8 mouse cellular contexts compared by ENCODE assay signal in the genomic region with DNA sequence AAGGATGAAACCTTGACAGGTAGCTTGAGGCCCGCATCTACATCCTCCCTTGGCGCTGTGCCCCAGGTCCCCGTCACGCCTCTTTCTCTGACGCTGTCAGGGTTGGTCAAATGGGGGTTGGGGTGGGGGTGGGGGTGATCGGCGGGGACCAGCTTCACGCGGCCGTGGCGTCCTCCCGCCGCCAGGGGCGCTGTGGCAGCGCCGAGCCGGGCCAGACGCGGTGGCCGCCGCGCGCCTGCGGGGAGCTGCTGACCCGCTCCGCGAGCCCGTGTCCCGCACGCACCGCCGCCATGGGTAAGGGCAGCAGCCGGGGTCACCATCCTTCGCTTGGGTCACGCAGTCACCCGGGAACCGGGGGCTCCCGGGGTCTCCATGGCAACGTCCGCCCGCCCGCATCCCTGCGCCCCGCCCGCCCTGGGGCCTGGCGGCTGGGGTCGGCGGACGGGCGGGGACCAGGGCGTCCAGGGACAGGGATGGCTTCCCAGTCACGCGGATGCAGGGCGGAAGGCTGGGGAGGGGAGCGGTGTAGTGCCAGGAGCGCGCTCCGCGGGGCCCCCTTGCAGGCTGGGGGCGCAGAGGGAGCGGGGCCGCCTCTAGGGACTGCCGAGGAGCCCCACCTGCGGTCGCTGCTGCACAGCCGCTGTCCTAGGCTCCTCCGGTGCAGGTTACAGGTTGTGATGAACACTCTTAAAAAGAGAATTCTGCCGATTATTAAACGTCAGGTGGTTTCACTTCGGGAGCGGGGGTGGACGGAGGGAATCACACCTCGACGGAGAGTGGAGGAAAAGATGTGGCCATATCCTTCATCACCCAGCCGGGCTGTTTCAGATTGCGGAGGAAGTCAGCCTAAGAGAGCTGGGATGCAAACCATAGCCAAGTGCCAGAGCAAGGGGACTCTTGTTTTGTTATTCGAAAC. TPM values are rescaled to one million over a fixed set of nuclear protein-coding genes. Genes with fewer than 3 reads are reported as not detected.
DNase-seq lines count a peak whose midpoint lies in the region; ATAC-seq and TF ChIP-seq lines count a peak whose summit lies in the region.

A gene (plus strand): TSS at position 185 of the 916 bp plus-strand sequence.

- peak within 1 kb of the TSS; percentile 78 for H3K27ac ChIP-seq in cortical plate, adult 2 months (ENCODE audit: insufficient read depth, low read length)

- peak within 1 kb of the TSS; percentile 62 for H3K4me3 ChIP-seq in cortical plate, adult 2 months (ENCODE audit: insufficient read depth, low read length)

- peak; percentile 91 for ATAC-seq in megakaryocyte, adult 5-6 weeks (ENCODE audit: poor library complexity, severe bottlenecking)

- TF ChIP-seq POLR2A in cortical plate, adult 2 months (IDR thresholded peaks at IDR 0.05; ENCODE audit: extremely low read depth, insufficient read depth, low read length) = peak; percentile 65; the same call in 1 of the 2 replicates

- peak; percentile 31; the same call in 1 of the 2 replicates for TF ChIP-seq CTCF in cortical plate, adult 2 months (IDR thresholded peaks at IDR 0.05; ENCODE audit: extremely low read depth, insufficient read depth, low read length)

- peak; percentile 66 for DNase-seq in adipocyte (ENCODE audit: low spot score)
- peak; percentile 64 to 81 for DNase-seq in gastrocnemius, adult 8-10 months (ENCODE audit: low spot score in 2 of 2)
- peak; percentile 39 for DNase-seq in hindlimb bud, embryonic 11.5 days (ENCODE audit: extremely low spot score, low read depth, low spot score)
- peak; percentile 82 to 86 for DNase-seq in left cerebral cortex, adult 8-10 months (ENCODE audit: low spot score in 2 of 2)
- peak; percentile 91 for DNase-seq in right cerebral cortex, adult 18-20 months
- DNase-seq in urinary bladder, adult 2 months (ENCODE audit: low spot score) = peak; percentile 78

- peaks cover 7% of the 10 kb centered on the region for H3K4me1 ChIP-seq in cortical plate, adult 2 months (ENCODE audit: control insufficient read depth, insufficient read depth, low read length)

RNA-seq across cellular contexts. Expression of the gene that starts here (rescaled TPM):
- polyA plus RNA-seq in cortical plate, adult 2 months (2012; rRNA removed) = 58.9 and 63.7 TPM in 2 replicates
- total RNA-seq in gastrocnemius, adult 8-10 months (2022) = 1 to 10 TPM; 3.8 to 5.0 (median 4.4) TPM
- 100 to 1,000 TPM in 1 of 4 experiments, 10 to 100 TPM in 3; 87.2 to 102 (median 93.0) TPM for total RNA-seq in left cerebral cortex, adult 8-10 months (2022)
- total RNA-seq in megakaryocyte, adult 5-6 weeks (2015) = 6.6 and 7.0 TPM in 2 replicates
- total RNA-seq in megakaryocyte, adult 5-6 weeks (2017) = 4.8 and 5.5 TPM in 2 replicates
- polyA plus RNA-seq in urinary bladder, adult 2 months (2012; rRNA removed) = 10.9 and 12.9 TPM in 2 replicates

Comparison
In these comparisons a context has a peak if more than half of its experiments do, and no peak if none do; other contexts are left out.
1. Peak in every context shown above with its lines: DNase-seq, ATAC-seq, H3K4me3 ChIP-seq and H3K27ac ChIP-seq.
2. RNA of the gene that starts here (total RNA-seq): 87.2 to 102 TPM in left cerebral cortex, adult 8-10 months; 4.8 to 7.0 TPM in megakaryocyte, adult 5-6 weeks and 3.8 to 5.0 TPM in gastrocnemius, adult 8-10 months; every median in the first group is over 10 times any median in the second.
3. DNase-seq: peak in every context shown above with its lines; median percentile 91 in right cerebral cortex, adult 18-20 months; 84 in left cerebral cortex, adult 8-10 months; 78 in urinary bladder, adult 2 months; 72 in gastrocnemius, adult 8-10 months; 66 in adipocyte; 39 in hindlimb bud, embryonic 11.5 days.